Mouse (Mus musculus): ENCODE measurements around the gene Oxt.

DNA sequence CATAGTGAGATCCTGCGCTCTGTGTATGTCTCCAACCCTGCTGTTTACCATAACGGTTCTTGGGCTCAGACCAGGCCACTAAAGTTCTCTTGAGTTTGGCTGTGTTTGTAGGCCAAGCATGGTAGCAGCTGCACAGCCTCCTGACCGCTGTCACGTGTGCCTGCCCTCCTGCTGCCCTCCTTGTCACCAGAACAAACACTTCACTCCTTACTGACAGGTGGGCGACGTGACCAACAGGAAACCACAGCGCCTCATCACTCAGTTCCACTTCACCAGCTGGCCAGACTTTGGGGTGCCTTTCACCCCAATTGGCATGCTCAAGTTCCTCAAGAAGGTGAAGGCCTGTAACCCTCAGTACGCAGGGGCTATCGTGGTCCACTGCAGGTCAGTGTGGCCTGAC, 35.7 kb upstream of the Oxt start:
- no peak for TF ChIP-seq POLR2A (IDR thresholded peaks at IDR 0.05; ENCODE audit: low read depth, low read length)
- TF ChIP-seq CTCF (IDR thresholded peaks at IDR 0.05; ENCODE audit: borderline replicate concordance, insufficient read depth, low read length), result no peak
